Mouse (Mus musculus) c-Kit-positive CD71-positive TER-119-negative erythroid progenitor cells, embryonic 14.5 days (primary cell): ENCODE data around the gene Map3k9.
A peak's percentile ranks its signal among the peaks of the same experiment; 100 is the strongest.

Experiments used
- DNase-seq: peaks from one replicate; pipeline ENCODE4 v3.0.0-alpha.2; 2013; ENCODE audit warnings: low read depth

The Map3k9 gene

GRCm38 (mm10) chr12:81781105-81781909 is at the start of gene Map3k9:
Gene Map3k9, minus strand, starts transcription at chr12:81781175.
- peak; percentile 59 for DNase-seq

- DNase-seq: no peak
These were observed 47.4 kb upstream of the Map3k9 start for GRCm38 (mm10) chr12:81828355-81828754.

- DNase-seq: no peak
These were observed 42.0 kb upstream of the Map3k9 start for GRCm38 (mm10) chr12:81822778-81823480.

GRCm38 (mm10) chr12:81822176-81822575 is 41.2 kb upstream of the Map3k9 start:
- no peak for DNase-seq

- no peak for DNase-seq
These were observed 39.7 kb upstream of the Map3k9 start for GRCm38 (mm10) chr12:81820700-81821099.

- DNase-seq: no peak
These were observed 36.1 kb upstream of the Map3k9 start for GRCm38 (mm10) chr12:81817126-81817505.

- DNase-seq: no peak
These were observed 35.6 kb upstream of the Map3k9 start for GRCm38 (mm10) chr12:81816330-81817125.

- DNase-seq: no peak
These were observed 33.8 kb upstream of the Map3k9 start for GRCm38 (mm10) chr12:81814742-81815141.

- DNase-seq: no peak
These were observed 29.4 kb upstream of the Map3k9 start for GRCm38 (mm10) chr12:81810417-81810816.

- DNase-seq: no peak
These were observed 27.6 kb upstream of the Map3k9 start for GRCm38 (mm10) chr12:81808596-81808995.

GRCm38 (mm10) chr12:81807953-81808352 is 27.0 kb upstream of the Map3k9 start:
- DNase-seq: no peak

GRCm38 (mm10) chr12:81807529-81807837 is 26.5 kb upstream of the Map3k9 start:
- no peak for DNase-seq

GRCm38 (mm10) chr12:81806759-81807528 is 26.0 kb upstream of the Map3k9 start:
- DNase-seq: peak; percentile 34

GRCm38 (mm10) chr12:81806114-81806513 is 25.1 kb upstream of the Map3k9 start:
- DNase-seq: no peak

GRCm38 (mm10) chr12:81803803-81804202 is 22.8 kb upstream of the Map3k9 start:
- DNase-seq: no peak

- no peak for DNase-seq
These were observed 22.0 kb upstream of the Map3k9 start for GRCm38 (mm10) chr12:81803016-81803415.

- no peak for DNase-seq
These were observed 20.2 kb upstream of the Map3k9 start for GRCm38 (mm10) chr12:81801134-81801533.

- DNase-seq: peak; percentile 57
These were observed 15.6 kb upstream of the Map3k9 start for GRCm38 (mm10) chr12:81796541-81796940.

GRCm38 (mm10) chr12:81792511-81793218 is 11.7 kb upstream of the Map3k9 start:
- DNase-seq: no peak

GRCm38 (mm10) chr12:81789499-81789898 is 8.5 kb upstream of the Map3k9 start:
- no peak for DNase-seq

- DNase-seq: peak; percentile 66
These were observed 7.7 kb upstream of the Map3k9 start for GRCm38 (mm10) chr12:81788672-81789084.
